Mouse (Mus musculus) bone marrow, adult 2 months (tissue): Measurements from ENCODE around the gene Rubcn.

Experiments
- CTCF ChIP-seq: fragments of 200-500 bp; IDR thresholded peaks from 2 replicates; pipeline ENCODE4 v1.5.1; 2011; ENCODE audit warnings: low read length, control low read depth; ENCODE audit not compliant: control insufficient read depth, insufficient read depth
- POLR2A ChIP-seq: fragments of 200-500 bp; IDR thresholded peaks from 2 replicates; pipeline ENCODE4 v1.6.1; 2011; ENCODE audit warnings: low read depth, mild to moderate bottlenecking, control low read depth, low read length, borderline replicate concordance; ENCODE audit not compliant: control insufficient read depth

DNA sequence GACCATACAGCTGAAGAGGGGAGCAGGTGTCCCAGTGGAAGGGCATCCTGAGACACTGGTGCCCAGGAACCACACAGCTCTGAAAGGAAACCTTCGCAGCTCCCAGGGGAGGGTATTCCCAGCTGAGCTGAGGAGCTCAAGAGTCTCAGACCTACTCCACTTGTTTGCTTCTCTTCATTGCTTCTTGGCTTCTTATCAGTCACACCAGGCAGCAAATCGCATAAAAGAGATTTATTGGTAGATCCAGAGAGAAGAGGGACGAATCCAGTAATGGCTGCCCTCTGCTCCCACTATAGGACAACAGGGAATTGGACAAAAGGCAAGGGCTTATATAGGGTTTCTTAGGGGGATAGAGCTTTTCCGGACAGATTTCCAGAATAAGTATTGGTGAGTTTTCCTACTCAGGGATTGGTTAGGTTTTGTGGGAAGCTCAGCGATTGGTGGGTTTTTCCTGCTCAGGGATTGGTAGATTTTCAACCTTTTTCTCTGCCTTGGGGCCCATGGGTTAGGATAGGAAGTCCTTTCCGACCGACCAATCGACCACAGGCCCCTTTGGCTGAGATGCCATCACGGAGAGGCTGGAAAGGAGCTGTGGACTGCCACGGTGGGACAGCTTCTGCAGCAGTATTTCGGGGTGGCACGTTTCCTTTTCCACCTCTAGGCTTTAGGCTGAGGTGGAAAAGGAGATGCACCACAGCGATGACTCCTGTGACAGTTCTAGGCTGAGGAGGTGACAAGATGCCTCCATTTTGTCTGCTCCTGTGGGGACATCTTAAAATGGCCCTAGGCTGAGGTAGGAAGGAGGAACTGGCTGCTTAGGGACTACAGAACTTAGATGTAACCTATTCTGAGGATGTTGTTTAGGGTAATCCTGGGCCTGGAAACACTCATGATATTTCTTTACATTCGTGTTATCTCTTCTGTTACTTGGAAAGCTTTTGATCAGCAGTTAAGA lies 1.7 kb upstream of the Rubcn start:
- TF ChIP-seq POLR2A (no peak), CTCF (no peak)
